Mouse (Mus musculus): ENCODE data around the gene Znrf3. TPM values are rescaled to one million over a fixed set of nuclear protein-coding genes. Genes with fewer than 3 reads are reported as not detected.

Gene Znrf3
- total RNA-seq, 2 experiments from 2014 or later, result 9.4 to 9.7 TPM

GRCm38 (mm10) chr11:5444234-5444598, 431 bp downstream of the Znrf3 start:
- intact Hi-C loops (cut with DNase I), result no loop called here
- peak; percentile 24 for DNase-seq (ENCODE audit: low spot score)

- DNase-seq (ENCODE audit: low spot score), result no peak
- intact Hi-C loops (cut with DNase I), result no loop called here
These were observed 975 bp downstream of the Znrf3 start for GRCm38 (mm10) chr11:5443511-5444233.

- no peak for DNase-seq (ENCODE audit: low spot score)
- intact Hi-C loops (cut with DNase I), result no loop called here
These were observed 2.0 kb downstream of the Znrf3 start for GRCm38 (mm10) chr11:5442590-5443021.

- DNase-seq (ENCODE audit: low spot score), result no peak
- intact Hi-C loops (cut with DNase I), result no loop called here
These were observed 7.0 kb downstream of the Znrf3 start for GRCm38 (mm10) chr11:5437646-5438045.

- intact Hi-C loops (cut with DNase I), result no loop called here
- no peak for DNase-seq (ENCODE audit: low spot score)
These were observed 7.7 kb downstream of the Znrf3 start for GRCm38 (mm10) chr11:5436988-5437387.

GRCm38 (mm10) chr11:5435493-5435892, 9.2 kb downstream of the Znrf3 start:
- DNase-seq (ENCODE audit: low spot score), result no peak
- intact Hi-C loops (cut with DNase I), result no loop called here

- no peak for DNase-seq (ENCODE audit: low spot score)
- intact Hi-C loops (cut with DNase I), result no loop called here
These were observed 12.3 kb downstream of the Znrf3 start for GRCm38 (mm10) chr11:5432330-5432729.

- intact Hi-C loops (cut with DNase I), result no loop called here
- no peak for DNase-seq (ENCODE audit: low spot score)
These were observed 13.8 kb downstream of the Znrf3 start for GRCm38 (mm10) chr11:5430863-5431262.

- no peak for DNase-seq (ENCODE audit: low spot score)
- intact Hi-C loops (cut with DNase I), result no loop called here
These were observed 15.1 kb downstream of the Znrf3 start for GRCm38 (mm10) chr11:5429396-5430190.

GRCm38 (mm10) chr11:5427251-5427650, 17.4 kb downstream of the Znrf3 start:
- no peak for DNase-seq (ENCODE audit: low spot score)
- intact Hi-C loops (cut with DNase I), result no loop called here

- no peak for DNase-seq (ENCODE audit: low spot score)
- intact Hi-C loops (cut with DNase I), result no loop called here
These were observed 18.3 kb downstream of the Znrf3 start for GRCm38 (mm10) chr11:5426317-5426716.

GRCm38 (mm10) chr11:5425106-5425505, 19.5 kb downstream of the Znrf3 start:
- intact Hi-C loops (cut with DNase I), result no loop called here
- DNase-seq (ENCODE audit: low spot score), result no peak

GRCm38 (mm10) chr11:5424185-5424584, 20.5 kb downstream of the Znrf3 start:
- intact Hi-C loops (cut with DNase I), result no loop called here
- DNase-seq (ENCODE audit: low spot score), result no peak

- intact Hi-C loops (cut with DNase I), result no loop called here
- DNase-seq (ENCODE audit: low spot score), result no peak
These were observed 21.6 kb downstream of the Znrf3 start for GRCm38 (mm10) chr11:5423000-5423399.

- intact Hi-C loops (cut with DNase I), result no loop called here
- no peak for DNase-seq (ENCODE audit: low spot score)
These were observed 22.4 kb downstream of the Znrf3 start for GRCm38 (mm10) chr11:5422252-5422636.

- intact Hi-C loops (cut with DNase I), result no loop called here
These were observed 23.0 kb downstream of the Znrf3 start for GRCm38 (mm10) chr11:5421506-5422251.

GRCm38 (mm10) chr11:5415617-5416338, 28.9 kb downstream of the Znrf3 start:
- intact Hi-C loops (cut with DNase I), result no loop called here
- DNase-seq (ENCODE audit: low spot score), result no peak

More at GRCm38 (mm10) chr11:5421506-5422251, 23.0 kb downstream of the Znrf3 start:
- DNase-seq (ENCODE audit: low spot score), result no peak

- DNase-seq (ENCODE audit: low spot score), result no peak
- intact Hi-C loops (cut with DNase I), result no loop called here
These were observed 29.6 kb downstream of the Znrf3 start for GRCm38 (mm10) chr11:5414856-5415616.

GRCm38 (mm10) chr11:5412644-5413190, 31.9 kb downstream of the Znrf3 start:
- intact Hi-C loops (cut with DNase I), result no loop called here

More at GRCm38 (mm10) chr11:5412644-5413190, 31.9 kb downstream of the Znrf3 start:
- no peak for DNase-seq (ENCODE audit: low spot score)
